Mouse (Mus musculus): Measurements from ENCODE around the gene Gm3415.

GRCm38 (mm10) chr5:146591636-146592035 is 35.7 kb downstream of the Gm3415 start:
- TF ChIP-seq POLR2A (IDR thresholded peaks at IDR 0.05; ENCODE audit: low read depth, low read length) (no peak), CTCF (conservative IDR thresholded peaks at IDR 0.05; ENCODE audit: insufficient read depth, insufficient read length, low read depth, low read length) (no peak)
